Mouse (Mus musculus) midbrain, embryonic 13.5 days (tissue): ENCODE measurements around the gene Tpsg1. TPM values are rescaled to one million over a fixed set of nuclear protein-coding genes. Genes with fewer than 3 reads are reported as not detected.

Experiments used
- polyA plus RNA-seq: library from polyadenylated mRNA; unstranded; fragments of >200 nt; fragmentation: Nextera tagmentation; extraction: Ambion mirVana; gene quantifications from 2 replicates; pipeline ENCODE4 v1.2.1, GENCODE M21; 2015

Gene Tpsg1
- polyA plus RNA-seq, 1 experiment from 2014 or later, result not detected

Other genes with a start within 250 kb of the Tpsg1 start
- not detected in 2 replicates for gene Ptx4, start 248.5 kb upstream of the Tpsg1 start, polyA plus RNA-seq
- gene Clcn7, start 235.9 kb upstream of the Tpsg1 start, polyA plus RNA-seq, result 29.1 and 29.7 TPM in 2 replicates
- gene Ccdc154, start 206.8 kb upstream of the Tpsg1 start, polyA plus RNA-seq, result not detected in 2 replicates
- gene Gm38655, start 193.8 kb upstream of the Tpsg1 start, polyA plus RNA-seq, result not detected in 2 replicates
- gene BC003965, start 184.7 kb upstream of the Tpsg1 start, polyA plus RNA-seq, result 36.1 and 37.1 TPM in 2 replicates
- gene Unkl, start 180.9 kb upstream of the Tpsg1 start, polyA plus RNA-seq, result 13.0 and 13.4 TPM in 2 replicates
- 86.0 and 90.4 TPM in 2 replicates for gene Gnptg, start 129.1 kb upstream of the Tpsg1 start, polyA plus RNA-seq
- gene Tsr3, start 129.1 kb upstream of the Tpsg1 start, polyA plus RNA-seq, result 61.1 and 63.1 TPM in 2 replicates
- 8.7 and 9.2 TPM in 2 replicates for gene Baiap3, start 112.9 kb upstream of the Tpsg1 start, polyA plus RNA-seq
- gene Ube2i, start 94.7 kb upstream of the Tpsg1 start, polyA plus RNA-seq, result 672 and 679 TPM in 2 replicates
- not detected in 2 replicates for gene Prss34, start 70.9 kb upstream of the Tpsg1 start, polyA plus RNA-seq
- gene Prss28, start 60.6 kb upstream of the Tpsg1 start, polyA plus RNA-seq, result not detected in 2 replicates
- gene Prss29, start 50.6 kb upstream of the Tpsg1 start, polyA plus RNA-seq, result not detected in 2 replicates
- not detected in 2 replicates for gene Tpsab1, start 23.7 kb upstream of the Tpsg1 start, polyA plus RNA-seq
- gene Tpsb2, start 3.0 kb upstream of the Tpsg1 start, polyA plus RNA-seq, result not detected in 2 replicates
- 8.6 and 11.5 TPM in 2 replicates for gene Cacna1h, start 64.5 kb downstream of the Tpsg1 start, polyA plus RNA-seq
- 0.50 and 0.81 TPM in 2 replicates for gene Tekt4, start 85.3 kb downstream of the Tpsg1 start, polyA plus RNA-seq
- gene Sstr5, start 128.0 kb downstream of the Tpsg1 start, polyA plus RNA-seq, result 0.15 and 0.24 TPM in 2 replicates
- gene Sox8, start 201.4 kb downstream of the Tpsg1 start, polyA plus RNA-seq, result 5.2 and 7.9 TPM in 2 replicates
- gene Lmf1, start 209.8 kb downstream of the Tpsg1 start, polyA plus RNA-seq, result 20.6 and 22.9 TPM in 2 replicates